Mouse (Mus musculus): ENCODE data around the gene Xxylt1. TPM values are rescaled to one million over a fixed set of nuclear protein-coding genes. Genes with fewer than 3 reads are reported as not detected.
A peak's percentile ranks its signal among the peaks of the same experiment; 100 is the strongest.

Gene Xxylt1
- total and polyA plus RNA-seq, 3 experiments: 21.5 to 45.7 (median 35.1) TPM

- no peaks in the 10 kb centered on the region for H3K27me3 ChIP-seq (replicated peaks)
- peak; percentile 66 for DNase-seq (ENCODE audit: extremely low read depth)
Observed at GRCm38 (mm10) chr16:31069211-31070166, 11.7 kb downstream of the Xxylt1 start.

GRCm38 (mm10) chr16:31068280-31068679, 13.0 kb downstream of the Xxylt1 start:
- Histone ChIP-seq H3K9me3 (replicated peaks; ENCODE audit: low read length) (no peaks in the 10 kb centered on the region), H3K4me2 (ENCODE audit: insufficient read depth, low read depth, poor library complexity, severe bottlenecking) (no peak overlapping the region), H3K9ac (ENCODE audit: insufficient read depth, low read depth) (no peak overlapping the region), H3K27me3 (replicated peaks) (no peaks in the 10 kb centered on the region), H3K27ac (ENCODE audit: insufficient read depth, low read depth) (peak overlapping the region; percentile 96; the same call in 1 of the 2 replicates), H3K4me3 (replicated peaks in 1 of 3; ENCODE audit: low read depth in 2 of 3, low read length in 2 of 3, poor library complexity in 1 of 3) (peak overlapping the region in 1 of 3 experiments; percentile 3), H3K4me1 (ENCODE audit: control insufficient read depth in 1 of 2, insufficient read depth in 2 of 2) (peaks cover 50 to 82% of the 10 kb centered on the region in 2 experiments), H3K79me2 (replicated peaks; ENCODE audit: control insufficient read depth, extremely low read depth, insufficient read depth, poor library complexity, severe bottlenecking) (0 out of 2 replicates have a peak, but pooled peaks cover 2% of the 10 kb centered on the region), H3K36me3 (replicated peaks in 1 of 2; ENCODE audit: control insufficient read depth in 1 of 2, insufficient read depth in 1 of 2, low read length in 1 of 2) (peaks cover 0 to 19% of the 10 kb centered on the region in 2 experiments)
- TF ChIP-seq CHD1 (IDR thresholded peaks at IDR 0.05; ENCODE audit: low read depth, low read length) (no peak), CTCF (conservative IDR thresholded peaks at IDR 0.05 in 1 of 2, IDR thresholded peaks at IDR 0.05 in 1 of 2; ENCODE audit: low read depth in 2 of 2, low read length in 2 of 2) (no peak), KAT2A (IDR thresholded peaks at IDR 0.05; ENCODE audit: insufficient replicate concordance, low read length) (no peak), MAZ (IDR thresholded peaks at IDR 0.05; ENCODE audit: low read depth, low read length) (no peak), PAX5 (IDR thresholded peaks at IDR 0.05; ENCODE audit: low read length) (no peak), JUND (conservative IDR thresholded peaks at IDR 0.05; ENCODE audit: low read depth, low read length) (no peak), E2F4 (IDR thresholded peaks at IDR 0.05; ENCODE audit: insufficient replicate concordance, low read depth, low read length) (no peak), CHD2 (IDR thresholded peaks at IDR 0.05; ENCODE audit: low read length) (no peak), ZKSCAN1 (IDR thresholded peaks at IDR 0.05; ENCODE audit: borderline replicate concordance, low read depth, low read length) (no peak), MYC (IDR thresholded peaks at IDR 0.05; ENCODE audit: low read depth, low read length) (no peak), UBTF (IDR thresholded peaks at IDR 0.05; ENCODE audit: low read depth, low read length) (no peak), MAFK (IDR thresholded peaks at IDR 0.05; ENCODE audit: insufficient replicate concordance, low read length) (no peak)
- DNase-seq (ENCODE audit: extremely low read depth): no peak
- in situ Hi-C loops (cut with MboI; ENCODE audit: low pct_ligation_motif_present, low pct_unique_long_range_greater_than_20kb, low sequenced_read_pairs) (loop anchor here (5.0 to 25.0 kb wide), 5 partner anchors 81 to 806 kb away; partner anchors contain the start of genes Cpn2 and Fam43a), dilution Hi-C loops (cut with MboI; ENCODE audit: extremely low pct_ligation_motif_present, extremely low pct_unique_long_range_greater_than_20kb, low sequenced_read_pairs) (no loop called here)

More at GRCm38 (mm10) chr16:31069211-31070166, 11.7 kb downstream of the Xxylt1 start:
- H3K9me3 ChIP-seq (replicated peaks; ENCODE audit: low read length): no peaks in the 10 kb centered on the region
- H3K4me1 ChIP-seq (ENCODE audit: control insufficient read depth in 1 of 2, insufficient read depth in 2 of 2): peaks cover 56 to 83% of the 10 kb centered on the region in 2 experiments
- in situ Hi-C loops (cut with MboI; ENCODE audit: low pct_ligation_motif_present, low pct_unique_long_range_greater_than_20kb, low sequenced_read_pairs) (loop anchor here (5.0 to 25.0 kb wide), 6 partner anchors 82 to 807 kb away; partner anchors contain the start of genes Cpn2 and Fam43a), dilution Hi-C loops (cut with MboI; ENCODE audit: extremely low pct_ligation_motif_present, extremely low pct_unique_long_range_greater_than_20kb, low sequenced_read_pairs) (no loop called here)
- H3K36me3 ChIP-seq (replicated peaks in 1 of 2; ENCODE audit: control insufficient read depth in 1 of 2, insufficient read depth in 1 of 2, low read length in 1 of 2): peaks cover 0 to 16% of the 10 kb centered on the region in 2 experiments
- peak overlapping the region in 1 of 3 experiments; percentile 0 for H3K4me3 ChIP-seq (replicated peaks in 1 of 3; ENCODE audit: low read depth in 2 of 3, low read length in 2 of 3, poor library complexity in 1 of 3)
- H3K79me2 ChIP-seq (replicated peaks; ENCODE audit: control insufficient read depth, extremely low read depth, insufficient read depth, poor library complexity, severe bottlenecking): 0 out of 2 replicates have a peak, but pooled peaks cover 2% of the 10 kb centered on the region
- H3K9ac ChIP-seq (ENCODE audit: insufficient read depth, low read depth): no peak overlapping the region
- TF ChIP-seq KAT2A (IDR thresholded peaks at IDR 0.05; ENCODE audit: insufficient replicate concordance, low read length) (no peak), EP300 (IDR thresholded peaks at IDR 0.05; ENCODE audit: low read length) (peak; percentile 77), GABPA (IDR thresholded peaks at IDR 0.05; ENCODE audit: insufficient replicate concordance, low read depth, low read length) (no peak), ZKSCAN1 (IDR thresholded peaks at IDR 0.05; ENCODE audit: borderline replicate concordance, low read depth, low read length) (no peak), POLR2AphosphoS2 (IDR thresholded peaks at IDR 0.05; ENCODE audit: low read depth, low read length) (no peak), SMC3 (IDR thresholded peaks at IDR 0.05; ENCODE audit: low read depth, low read length) (no peak; the same call in 1 of the 2 replicates), NELFE (IDR thresholded peaks at IDR 0.05; ENCODE audit: low read depth, low read length) (no peak), POLR2A (IDR thresholded peaks at IDR 0.05; ENCODE audit: low read depth, low read length) (no peak), HCFC1 (IDR thresholded peaks at IDR 0.05; ENCODE audit: low read depth, low read length) (no peak), TCF12 (IDR thresholded peaks at IDR 0.05; ENCODE audit: low read depth, low read length) (peak; percentile 69), MYC (IDR thresholded peaks at IDR 0.05; ENCODE audit: low read depth, low read length) (peak; percentile 55; the same call in 1 of the 2 replicates), UBTF (IDR thresholded peaks at IDR 0.05; ENCODE audit: low read depth, low read length) (no peak), MEF2A (IDR thresholded peaks at IDR 0.05; ENCODE audit: borderline replicate concordance, low read depth, low read length) (peak; percentile 42; the same call in 1 of the 2 replicates), USF1 (IDR thresholded peaks at IDR 0.05; ENCODE audit: low read depth, low read length) (peak; percentile 29; the same call in 1 of the 2 replicates), MAX (IDR thresholded peaks at IDR 0.05; ENCODE audit: low read length) (peak; percentile 87), RCOR1 (conservative IDR thresholded peaks at IDR 0.05; ENCODE audit: low read depth, low read length) (0 out of 2 replicates have a peak, but pooled peaks have one; percentile 36), JUND (conservative IDR thresholded peaks at IDR 0.05; ENCODE audit: low read depth, low read length) (no peak), ZMIZ1 (IDR thresholded peaks at IDR 0.05; ENCODE audit: low read depth, low read length) (no peak), MAZ (IDR thresholded peaks at IDR 0.05; ENCODE audit: low read depth, low read length) (no peak), MXI1 (IDR thresholded peaks at IDR 0.05; ENCODE audit: low read depth, low read length) (peak; percentile 63; the same call in 1 of the 2 replicates), SIN3A (IDR thresholded peaks at IDR 0.05; ENCODE audit: low read length) (peak; percentile 52; the same call in 1 of the 2 replicates), JUN (IDR thresholded peaks at IDR 0.05; ENCODE audit: insufficient read depth, low read depth, low read length) (no peak), ELF1 (IDR thresholded peaks at IDR 0.05; ENCODE audit: low read depth, low read length) (no peak), PAX5 (IDR thresholded peaks at IDR 0.05; ENCODE audit: low read length) (no peak), NRF1 (IDR thresholded peaks at IDR 0.05; ENCODE audit: low read depth, low read length) (no peak), ETS1 (conservative IDR thresholded peaks at IDR 0.05; ENCODE audit: low read depth, low read length) (peak; percentile 75), ZNF384 (IDR thresholded peaks at IDR 0.05; ENCODE audit: low read depth, low read length) (no peak), USF2 (conservative IDR thresholded peaks at IDR 0.05; ENCODE audit: low read depth, low read length) (no peak; the same call in 1 of the 2 replicates), BHLHE40 (IDR thresholded peaks at IDR 0.05; ENCODE audit: low read depth, low read length) (peak; percentile 84), ZC3H11A (IDR thresholded peaks at IDR 0.05; ENCODE audit: low read depth, low read length) (no peak), RAD21 (IDR thresholded peaks at IDR 0.05; ENCODE audit: low read depth, low read length) (no peak; the same call in 1 of the 2 replicates), CHD1 (IDR thresholded peaks at IDR 0.05; ENCODE audit: low read depth, low read length) (no peak), E2F4 (IDR thresholded peaks at IDR 0.05; ENCODE audit: insufficient replicate concordance, low read depth, low read length) (no peak), IRF4 (IDR thresholded peaks at IDR 0.05; ENCODE audit: low read depth, low read length) (peak; percentile 65), CHD2 (IDR thresholded peaks at IDR 0.05; ENCODE audit: low read length) (peak; percentile 37), MAFK (IDR thresholded peaks at IDR 0.05; ENCODE audit: insufficient replicate concordance, low read length) (0 out of 2 replicates have a peak, but pooled peaks have one; percentile 21)
- H3K4me2 ChIP-seq (ENCODE audit: insufficient read depth, low read depth, poor library complexity, severe bottlenecking): 0 out of 2 replicates have a peak overlapping the region, but pooled peaks have one; percentile 13
- H3K27ac ChIP-seq (ENCODE audit: insufficient read depth, low read depth): peak overlapping the region; percentile 14; the same call in 1 of the 2 replicates
